In the genomic region with DNA sequence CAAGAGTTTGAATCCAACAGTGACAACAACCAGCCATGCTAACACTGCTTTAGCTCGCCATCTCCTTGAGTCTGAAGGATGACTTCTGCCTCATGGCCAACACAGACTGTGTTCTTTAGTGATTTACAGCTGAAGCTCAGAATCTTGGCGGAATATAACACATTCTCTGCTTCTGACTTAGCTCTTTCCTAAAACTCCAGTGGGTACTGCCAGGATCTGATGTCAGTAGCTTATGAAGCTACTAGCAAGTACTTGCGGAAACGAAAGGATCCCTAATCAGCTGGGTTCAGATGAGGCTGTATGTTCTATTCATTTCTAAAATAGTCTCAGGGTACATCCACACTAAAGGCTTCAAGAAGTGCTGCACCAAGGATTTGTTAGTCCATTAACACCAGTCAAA, we compare ENCODE assay signal across 18 mouse cellular contexts.
"Had no signal": no experiment of that assay in that cellular context is flagged by ENCODE, and none has a peak within 500 bp of the region (broad histone marks: within the 10 kb centered on the region; RNA-seq: fewer than 3 reads in every experiment).

No protein-coding gene starts in this region.

- H3K27me3 ChIP-seq: liver, embryonic 15.5 days; lung, embryonic 15.5 days; megakaryocyte, embryonic 14.5 days; midbrain, embryonic 13.5 days; midbrain, embryonic 15.5 days; neural tube, embryonic 12.5 days; stomach, embryonic 15.5 days had no signal

- H3K27ac ChIP-seq: liver, embryonic 15.5 days; lung, embryonic 15.5 days; macrophage; midbrain, embryonic 13.5 days; midbrain, embryonic 15.5 days; neural tube, embryonic 12.5 days; stomach, embryonic 15.5 days; stomach, postnatal 0 days had no signal

- DNase-seq: liver, postnatal 0 days; lung, adult 2 months; lung, postnatal 14 days; lung, postnatal 36 days; right cerebral cortex, postnatal 14 days; spleen, adult 18-20 months; thymus, adult 18-20 months; thymus, postnatal 14 days; thymus, postnatal 36 days had no signal

- H3K4me3 ChIP-seq: liver, embryonic 15.5 days; lung, embryonic 15.5 days; megakaryocyte, embryonic 14.5 days; midbrain, embryonic 13.5 days; midbrain, embryonic 15.5 days; neural tube, embryonic 12.5 days; stomach, embryonic 15.5 days had no signal

- H3K4me1 ChIP-seq: liver, embryonic 15.5 days; lung, embryonic 15.5 days; megakaryocyte, embryonic 14.5 days; midbrain, embryonic 13.5 days; midbrain, embryonic 15.5 days; neural tube, embryonic 12.5 days; stomach, embryonic 15.5 days had no signal
